Mouse (Mus musculus) forebrain, embryonic 11.5 days (tissue): ENCODE measurements at regions not wholly inside any gene's neighbourhood (a gene's known extent, or its start where the extent isn't known, plus 50 kb on each side); places are given as distances from the start of the nearest gene placed in this dataset.

ENCODE experiments used
- ATAC-seq: fragments of 200-750 bp; cut with Nextera tagmentation; replicated peaks from 2 replicates; pipeline ENCODE4 v1.8.0; 2017; ENCODE audit warnings: moderate TSS enrichment; ENCODE audit not compliant: low FRiP score
- DNase-seq: peaks from one replicate; pipeline ENCODE4 v3.0.0-alpha.2; 2017; ENCODE audit warnings: low spot score
- H3K27ac ChIP-seq: fragments of 300-500 bp; sonication (generic); 2 replicates; pipeline ENCODE4 v1.5.1; 2014; ENCODE audit warnings: low read depth, low read length
- H3K27me3 ChIP-seq: fragments of 300-500 bp; sonication (generic); 2 replicates; pipeline ENCODE4 v1.6.1; 2014; ENCODE audit warnings: mild to moderate bottlenecking, low read length, mixed read lengths; ENCODE audit not compliant: control insufficient read depth, insufficient read depth
- H3K36me3 ChIP-seq: fragments of 300-500 bp; sonication (generic); 2 replicates; pipeline ENCODE4 v1.6.1; 2014; ENCODE audit warnings: mild to moderate bottlenecking, low read length, moderate library complexity, mixed read lengths; ENCODE audit not compliant: control insufficient read depth, insufficient read depth
- H3K4me1 ChIP-seq: fragments of 300-500 bp; sonication (generic); replicated peaks from 2 replicates; pipeline ENCODE4 v1.6.1; 2014; ENCODE audit warnings: low read length, mixed read lengths; ENCODE audit not compliant: control insufficient read depth, insufficient read depth
- H3K4me2 ChIP-seq: fragments of 300-500 bp; sonication (generic); 2 replicates; pipeline ENCODE4 v1.6.1; 2014; ENCODE audit warnings: low read depth, mild to moderate bottlenecking, low read length, moderate library complexity, mixed read lengths; ENCODE audit not compliant: severe bottlenecking
- H3K4me3 ChIP-seq: fragments of 300-500 bp; sonication (generic); 2 replicates; pipeline ENCODE4 v1.5.1; 2014; ENCODE audit warnings: low read depth, low read length
- H3K9ac ChIP-seq: fragments of 300-500 bp; sonication (generic); 2 replicates; pipeline ENCODE4 v1.6.1; 2014; ENCODE audit warnings: low read length
- H3K9me3 ChIP-seq: fragments of 300-500 bp; sonication (generic); 2 replicates; pipeline ENCODE4 v1.6.1; 2016; ENCODE audit warnings: low read length, mixed read lengths; ENCODE audit not compliant: control insufficient read depth
- WGBS: fragments of 180-500 bp; shearing (Covaris S2); extraction: QIAGEN DNeasy Blood & Tissue Kit; methylation state at CpG from one replicate; pipeline ENCODE4 v1.1.7; 2014; 5-methylcytosine and 5-hydroxymethylcytosine counted together

GRCm38 (mm10) chr17:75696729-75697103, 145.0 kb upstream of the Fam98a start:
- Histone ChIP-seq H3K27me3 (no peaks in the 10 kb centered on the region), H3K9ac (no peak overlapping the region), H3K4me3 (no peak overlapping the region), H3K4me1 (no peaks in the 10 kb centered on the region), H3K9me3 (no peaks in the 10 kb centered on the region), H3K4me2 (no peak overlapping the region), H3K36me3 (no peaks in the 10 kb centered on the region), H3K27ac (no peak overlapping the region)
- no peak for ATAC-seq
- DNase-seq, result no peak
- WGBS, result 85% methylated on average over 3 of the region's 3 CpGs

GRCm38 (mm10) chr17:75696103-75696728, 144.5 kb upstream of the Fam98a start:
- Histone ChIP-seq H3K36me3 (no peaks in the 10 kb centered on the region), H3K9ac (no peak overlapping the region), H3K4me3 (no peak overlapping the region), H3K9me3 (no peaks in the 10 kb centered on the region), H3K4me1 (no peaks in the 10 kb centered on the region), H3K27ac (no peak overlapping the region), H3K4me2 (no peak overlapping the region), H3K27me3 (no peaks in the 10 kb centered on the region)
- ATAC-seq (no peak), DNase-seq (no peak)
- WGBS, result 73% methylated on average over 5 of the region's 5 CpGs

GRCm38 (mm10) chr17:75685927-75686326, 134.2 kb upstream of the Fam98a start:
- H3K4me1 ChIP-seq, result no peaks in the 10 kb centered on the region
- ATAC-seq (no peak), DNase-seq (no peak)
- no peaks in the 10 kb centered on the region for H3K27me3 ChIP-seq
- H3K9ac ChIP-seq, result no peak overlapping the region
- no peaks in the 10 kb centered on the region for H3K36me3 ChIP-seq
- no peaks in the 10 kb centered on the region for H3K9me3 ChIP-seq
- H3K4me3 ChIP-seq, result no peak overlapping the region
- no peak overlapping the region for H3K27ac ChIP-seq
- H3K4me2 ChIP-seq, result no peak overlapping the region

GRCm38 (mm10) chr17:75646982-75647381, 95.2 kb upstream of the Fam98a start:
- Histone ChIP-seq H3K36me3 (no peaks in the 10 kb centered on the region), H3K4me2 (no peak overlapping the region), H3K27ac (no peak overlapping the region), H3K27me3 (no peaks in the 10 kb centered on the region; the same call in 1 of the 2 replicates), H3K4me1 (no peaks in the 10 kb centered on the region), H3K4me3 (no peak overlapping the region), H3K9ac (no peak overlapping the region), H3K9me3 (no peaks in the 10 kb centered on the region)
- DNase-seq, result no peak
- ATAC-seq, result no peak
- 85% methylated on average over 11 of the region's 11 CpGs for WGBS

GRCm38 (mm10) chr17:75644698-75645097, 93.0 kb upstream of the Fam98a start:
- no peak overlapping the region for H3K4me3 ChIP-seq
- DNase-seq (no peak), ATAC-seq (no peak)
- no peak overlapping the region for H3K4me2 ChIP-seq
- WGBS, result 82% methylated on average over 5 of the region's 5 CpGs
- no peak overlapping the region for H3K27ac ChIP-seq
- no peak overlapping the region for H3K9ac ChIP-seq
- H3K27me3 ChIP-seq, result no peaks in the 10 kb centered on the region; the same call in 1 of the 2 replicates
- no peaks in the 10 kb centered on the region for H3K9me3 ChIP-seq
- H3K36me3 ChIP-seq, result no peaks in the 10 kb centered on the region
- H3K4me1 ChIP-seq, result no peaks in the 10 kb centered on the region

DNA sequence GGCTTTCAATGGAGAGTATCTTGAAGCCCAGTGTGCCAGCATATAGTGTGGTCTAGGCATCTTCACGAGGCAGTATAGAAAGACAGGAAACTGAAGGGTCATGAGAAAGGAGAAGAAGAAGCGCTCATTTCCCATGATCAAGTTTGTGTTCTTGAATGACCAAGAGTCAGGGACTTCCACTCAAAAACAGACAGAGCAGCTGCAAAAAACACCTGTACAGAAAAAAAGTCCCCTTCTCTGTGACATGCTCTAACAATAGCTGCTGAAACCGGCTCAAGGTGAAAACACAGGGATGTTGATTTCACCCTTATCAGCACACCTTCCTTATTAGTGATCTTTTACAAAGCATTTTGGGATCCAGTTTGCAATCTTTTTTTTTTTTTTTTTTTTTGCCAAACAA, 90.6 kb upstream of the Fam98a start:
- Histone ChIP-seq H3K4me1 (no peaks in the 10 kb centered on the region), H3K9ac (no peak overlapping the region), H3K27ac (no peak overlapping the region), H3K4me3 (no peak overlapping the region), H3K27me3 (no peaks in the 10 kb centered on the region; the same call in 1 of the 2 replicates), H3K4me2 (no peak overlapping the region), H3K36me3 (no peaks in the 10 kb centered on the region), H3K9me3 (no peaks in the 10 kb centered on the region)
- no peak for ATAC-seq
- no peak for DNase-seq
- WGBS, result 74% methylated on average over 3 of the region's 3 CpGs

DNA sequence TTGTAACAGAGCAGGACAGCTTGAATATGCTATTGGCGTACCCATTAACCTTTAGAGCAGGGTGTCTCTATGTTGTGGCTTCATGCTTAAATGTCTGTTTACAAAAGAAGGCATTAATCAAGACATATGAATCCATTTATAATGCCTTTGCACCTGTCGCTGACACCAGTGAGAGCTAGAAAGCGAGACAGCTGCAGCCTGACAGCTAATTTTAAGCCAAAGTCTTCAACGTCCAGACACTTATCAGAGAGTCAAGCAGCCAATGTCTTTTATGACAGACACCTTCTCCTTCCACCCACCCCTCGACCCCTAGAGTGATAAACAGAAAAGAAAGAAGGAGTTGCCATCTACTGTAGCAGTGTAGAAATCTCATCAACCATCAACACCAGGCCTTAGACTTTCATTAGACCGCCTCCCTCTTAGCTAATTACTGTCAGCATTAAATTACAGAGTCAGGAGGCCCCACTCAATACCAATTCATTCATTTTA, 89.3 kb upstream of the Fam98a start:
- Histone ChIP-seq H3K9me3 (no peaks in the 10 kb centered on the region), H3K27me3 (no peaks in the 10 kb centered on the region; the same call in 1 of the 2 replicates), H3K4me3 (no peak overlapping the region), H3K9ac (no peak overlapping the region), H3K4me2 (no peak overlapping the region), H3K4me1 (no peaks in the 10 kb centered on the region), H3K27ac (no peak overlapping the region), H3K36me3 (no peaks in the 10 kb centered on the region)
- 37% methylated on average over 6 of the region's 6 CpGs for WGBS
- ATAC-seq (no peak; the same call in 1 of the 2 replicates), DNase-seq (no peak)

GRCm38 (mm10) chr17:75640575-75640974, 88.8 kb upstream of the Fam98a start:
- ATAC-seq (no peak), DNase-seq (no peak)
- no peaks in the 10 kb centered on the region for H3K36me3 ChIP-seq
- H3K9ac ChIP-seq, result no peak overlapping the region
- H3K27ac ChIP-seq, result no peak overlapping the region
- H3K4me1 ChIP-seq, result no peaks in the 10 kb centered on the region
- no peak overlapping the region for H3K4me2 ChIP-seq
- no peaks in the 10 kb centered on the region for H3K9me3 ChIP-seq
- H3K4me3 ChIP-seq, result no peak overlapping the region
- 70% methylated on average over 5 of the region's 5 CpGs for WGBS
- H3K27me3 ChIP-seq, result no peaks in the 10 kb centered on the region; the same call in 1 of the 2 replicates

DNA sequence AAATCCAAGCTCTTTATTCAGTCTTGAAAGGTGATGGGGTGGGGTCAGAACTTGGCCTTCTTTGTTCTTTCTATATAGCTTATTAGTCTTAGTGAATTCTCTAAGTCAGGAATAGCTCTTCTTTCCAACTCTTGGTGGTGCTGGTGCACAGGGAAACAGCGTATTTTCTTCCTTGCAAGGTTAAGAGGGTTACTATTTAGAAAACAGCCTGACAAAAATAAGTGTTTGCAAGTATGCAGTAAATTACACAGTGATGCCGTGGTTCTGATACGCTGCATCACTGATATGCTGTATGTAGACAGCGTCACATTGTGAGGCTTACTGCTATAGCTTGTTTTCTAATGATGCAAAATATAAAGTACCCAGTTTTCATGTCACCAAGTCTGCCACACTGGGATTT, 78.1 kb upstream of the Fam98a start:
- ATAC-seq (no peak), DNase-seq (no peak)
- Histone ChIP-seq H3K27me3 (no peaks in the 10 kb centered on the region), H3K9me3 (no peaks in the 10 kb centered on the region), H3K36me3 (no peaks in the 10 kb centered on the region), H3K27ac (no peak overlapping the region), H3K4me3 (no peak overlapping the region), H3K4me2 (no peak overlapping the region), H3K9ac (no peak overlapping the region), H3K4me1 (no peaks in the 10 kb centered on the region)
- 86% methylated on average over 4 of the region's 4 CpGs for WGBS
